Mouse (Mus musculus) monocyte, adult 59 days (primary cell): ENCODE data around the gene Cfap46. TPM values are rescaled to one million over a fixed set of nuclear protein-coding genes. Genes with fewer than 3 reads are reported as not detected.

Experiments
- total RNA-seq, 2 experiments: library from RNA; stranded (reverse); gene quantifications; one replicate each; pipeline ENCODE4 v1.2.4; 2023

The Cfap46 gene
- total RNA-seq, result not detected

DNA sequence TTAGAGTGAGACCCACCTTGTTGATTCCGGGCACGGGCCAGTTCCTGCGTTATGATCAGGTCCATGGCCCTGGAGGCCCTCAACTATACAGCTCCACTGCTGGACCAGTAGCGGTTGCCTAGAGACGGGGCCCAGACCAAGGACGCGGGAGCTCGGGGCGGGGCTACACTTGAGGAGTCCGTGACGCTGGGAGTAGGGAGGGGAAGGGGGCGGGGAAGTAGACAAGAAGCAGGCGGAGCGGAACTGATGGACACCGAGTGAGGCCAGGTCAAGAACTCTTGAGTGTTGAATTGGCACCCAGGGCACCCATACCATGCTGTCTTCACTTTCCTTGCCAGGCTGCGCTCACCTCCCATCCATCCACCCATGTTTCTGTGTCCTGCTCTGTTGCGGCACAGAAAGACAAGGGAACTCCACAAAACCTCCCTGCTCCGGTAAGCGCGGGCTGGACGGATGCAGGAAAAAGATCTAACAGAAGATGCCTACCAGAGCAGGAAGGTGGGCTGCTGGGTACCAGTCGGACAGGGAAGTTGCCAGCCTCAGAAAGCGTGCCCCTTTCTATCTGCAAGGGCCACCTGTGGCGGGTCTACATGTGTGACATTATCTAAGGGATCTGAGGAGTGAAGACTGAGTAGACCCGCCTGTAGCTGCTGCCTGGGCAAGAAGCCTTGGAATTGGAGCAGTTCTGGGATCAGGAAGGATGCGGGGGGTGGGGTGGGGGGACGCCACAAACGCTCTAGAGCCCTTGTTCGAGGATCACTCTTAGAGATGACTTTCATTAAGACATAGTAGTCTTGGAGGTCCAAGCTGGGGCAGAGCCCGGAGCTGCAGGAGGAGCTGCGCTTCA lies at the start of gene Cfap46:
TSS of gene Cfap46 (minus strand) at position 112 of the 847 bp plus-strand sequence.

DNA sequence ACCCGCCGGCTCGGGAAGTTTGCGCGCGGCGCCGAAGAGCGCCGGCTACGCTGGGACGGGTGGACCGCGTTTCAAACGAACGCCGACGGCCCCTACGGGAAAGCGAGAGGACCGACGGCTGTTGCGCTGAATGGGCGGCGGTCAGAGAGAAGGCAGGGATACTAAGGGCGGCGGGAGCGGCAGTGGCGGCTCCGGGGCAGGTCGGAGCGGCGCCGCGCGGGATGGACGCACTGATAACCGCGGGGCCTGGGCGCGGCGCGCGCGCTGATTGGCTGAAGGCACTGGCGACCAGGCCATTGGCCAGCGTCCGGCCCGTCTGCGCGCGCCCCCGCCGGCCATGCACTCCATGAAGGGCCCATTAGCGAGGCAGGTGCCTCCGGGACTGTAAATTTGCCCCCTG lies 101.0 kb downstream of the Cfap46 start, which contains the start of gene Nkx6-2:
TSS of gene Nkx6-2 (minus strand) at position 203 of the 400 bp plus-strand sequence.

Other genes starting within 250 kb of the Cfap46 start
- not detected for gene Nkx6-2, start 101.0 kb downstream of the Cfap46 start, total RNA-seq
- not detected for gene Adgra1, start 150.4 kb upstream of the Cfap46 start, total RNA-seq
- under 1 TPM in 1 of 2 experiments, not detected in 1; 0.21 TPM for gene Kndc1, start 210.9 kb upstream of the Cfap46 start, total RNA-seq